Mouse (Mus musculus): Measurements from ENCODE around the gene Tubgcp6.

The Tubgcp6 gene

DNA sequence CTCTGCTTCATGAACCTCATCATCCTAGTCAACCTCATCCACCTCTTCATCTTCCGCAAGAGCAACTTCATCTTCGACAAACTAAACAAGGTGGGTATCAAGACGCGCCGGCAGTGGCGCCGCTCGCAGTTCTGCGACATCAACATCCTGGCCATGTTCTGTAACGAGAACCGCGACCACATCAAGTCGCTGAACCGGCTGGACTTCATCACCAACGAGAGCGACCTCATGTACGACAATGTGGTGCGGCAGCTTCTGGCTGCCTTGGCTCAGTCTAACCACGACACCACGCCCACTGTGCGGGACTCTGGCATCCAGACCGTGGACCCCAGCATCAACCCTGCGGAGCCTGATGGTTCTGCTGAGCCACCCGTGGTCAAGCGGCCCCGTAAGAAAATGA lies 54.7 kb downstream of the Tubgcp6 start:
- CTCF ChIA-PET, result no interaction called here

DNA sequence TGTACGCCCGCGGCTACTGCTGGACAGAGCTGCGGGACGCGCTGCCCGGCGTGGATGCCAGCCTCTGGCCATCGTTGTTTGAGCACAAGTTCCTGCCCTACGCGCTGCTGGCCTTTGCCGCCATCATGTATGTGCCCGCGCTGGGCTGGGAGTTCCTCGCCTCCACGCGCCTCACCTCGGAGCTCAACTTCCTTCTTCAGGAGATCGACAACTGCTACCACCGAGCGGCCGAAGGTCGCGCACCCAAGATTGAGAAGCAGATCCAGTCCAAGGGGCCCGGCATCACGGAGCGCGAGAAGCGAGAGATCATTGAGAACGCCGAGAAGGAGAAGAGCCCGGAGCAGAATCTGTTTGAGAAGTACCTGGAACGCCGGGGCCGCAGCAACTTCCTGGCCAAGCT lies 55.3 kb downstream of the Tubgcp6 start:
- CTCF ChIA-PET, result no interaction called here

DNA sequence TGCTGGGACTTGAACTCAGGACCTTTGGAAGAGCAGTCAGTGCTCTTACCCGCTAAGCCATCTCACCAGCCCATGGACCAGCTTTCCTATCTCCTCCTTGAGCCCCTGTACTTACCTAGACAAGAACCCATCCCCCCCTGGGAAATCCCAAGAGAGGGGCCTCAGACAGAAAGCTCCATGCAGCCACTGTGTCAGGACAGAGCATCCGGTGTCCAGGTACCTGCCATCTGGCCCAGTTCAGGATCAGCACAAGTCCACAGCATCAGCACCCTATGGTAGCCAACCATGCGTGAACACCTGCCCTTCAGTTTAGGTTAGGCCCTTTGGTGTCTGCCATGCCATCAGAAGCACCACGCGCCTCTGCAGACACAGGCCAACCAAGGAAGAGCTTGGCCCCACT lies 58.0 kb downstream of the Tubgcp6 start:
- CTCF ChIA-PET, result no interaction called here

DNA sequence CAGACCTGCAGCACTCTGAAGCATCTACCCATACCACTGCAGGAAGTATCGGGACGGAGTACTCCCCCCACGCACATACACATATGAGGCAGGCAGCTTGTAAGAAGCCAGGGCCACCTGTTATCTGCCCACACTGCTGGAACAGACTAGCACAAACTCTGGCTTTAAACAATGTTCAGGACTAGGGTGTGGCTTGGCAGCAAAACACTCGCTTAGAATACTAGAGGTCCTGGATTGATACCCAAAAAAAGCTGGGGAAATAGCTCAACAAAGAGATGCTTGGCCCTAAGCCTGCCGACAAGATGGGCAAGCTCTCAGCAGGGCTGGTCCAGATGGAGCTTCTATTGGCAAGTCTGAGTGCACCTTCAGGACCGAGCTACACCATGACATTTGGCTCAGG lies 59.4 kb downstream of the Tubgcp6 start:
- CTCF ChIA-PET, result no interaction called here

DNA sequence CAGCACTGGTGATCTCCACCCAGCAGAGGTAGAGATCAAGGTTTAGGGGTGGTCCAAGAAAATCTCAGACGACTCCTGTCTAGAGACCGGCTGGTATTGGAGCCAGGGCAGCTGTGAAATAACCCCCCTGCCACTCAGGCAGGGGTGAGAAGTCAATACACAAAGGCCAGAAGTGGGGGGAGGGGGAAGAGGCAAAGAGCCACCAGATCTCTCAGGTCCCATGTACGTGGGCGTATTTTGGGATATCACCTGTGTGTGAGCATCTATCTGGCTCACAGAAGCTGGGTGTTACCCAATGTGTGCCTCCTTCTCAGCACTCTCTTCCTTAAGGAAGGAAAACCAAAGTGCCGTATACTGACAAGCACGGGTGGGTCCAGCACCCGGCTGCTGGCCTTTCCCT lies 59.9 kb downstream of the Tubgcp6 start:
- CTCF ChIA-PET, result no interaction called here

DNA sequence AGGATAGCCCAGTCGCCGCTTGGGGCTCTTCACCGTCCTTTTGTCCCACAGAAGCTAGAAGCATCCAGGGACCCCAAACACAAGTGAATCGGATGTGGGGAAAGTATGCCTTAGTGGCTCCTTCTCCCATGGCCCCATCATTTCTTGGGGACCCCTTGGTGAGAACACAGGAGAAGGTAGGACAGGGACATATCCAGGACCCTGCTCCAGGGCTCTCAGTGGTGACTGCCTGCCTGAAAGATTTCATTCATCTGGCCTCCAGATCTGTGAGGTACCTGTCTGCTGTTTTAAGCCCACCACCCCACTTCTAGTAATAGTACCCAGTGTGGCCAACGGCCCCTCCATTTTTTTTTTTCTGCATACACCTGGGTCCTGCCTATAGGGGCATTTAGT lies 60.4 kb downstream of the Tubgcp6 start:
- CTCF ChIA-PET, result no interaction called here

DNA sequence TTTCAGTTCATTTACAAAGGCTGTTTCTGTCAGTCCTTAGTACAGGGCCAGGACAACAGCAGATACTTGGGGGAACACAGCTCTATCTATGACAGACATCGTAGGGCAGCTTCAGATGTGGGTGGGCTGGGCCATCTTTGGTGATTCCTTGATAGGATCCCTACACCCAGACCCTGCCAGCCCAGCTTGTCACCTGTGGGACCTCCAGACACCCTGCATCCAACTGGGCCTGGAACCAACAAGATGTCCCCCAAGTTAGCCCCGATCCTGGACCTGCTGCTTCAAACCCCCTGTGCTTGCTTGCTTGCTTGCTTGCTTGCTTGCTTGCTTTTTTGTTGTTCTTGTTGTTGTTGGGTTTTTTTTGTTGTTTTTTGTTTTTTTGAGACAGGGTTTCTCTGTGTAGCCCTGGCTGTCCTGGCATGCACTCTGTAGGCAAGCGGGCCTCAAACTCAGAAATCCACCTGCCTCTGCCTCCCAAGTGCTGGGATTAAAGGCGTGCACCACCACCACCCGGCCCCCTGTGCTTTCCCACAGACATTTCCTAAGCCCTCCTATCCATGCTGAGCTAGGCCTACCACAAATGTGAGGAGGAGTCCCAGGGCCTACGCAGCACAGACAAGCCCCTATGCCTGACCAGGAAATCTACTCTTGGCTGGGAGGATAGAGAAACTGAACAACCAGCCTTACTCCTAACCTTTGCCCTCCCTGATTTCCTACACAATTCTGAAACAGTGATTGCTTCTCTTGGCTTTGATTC lies 61.0 kb downstream of the Tubgcp6 start:
- CTCF ChIA-PET, result no interaction called here

DNA sequence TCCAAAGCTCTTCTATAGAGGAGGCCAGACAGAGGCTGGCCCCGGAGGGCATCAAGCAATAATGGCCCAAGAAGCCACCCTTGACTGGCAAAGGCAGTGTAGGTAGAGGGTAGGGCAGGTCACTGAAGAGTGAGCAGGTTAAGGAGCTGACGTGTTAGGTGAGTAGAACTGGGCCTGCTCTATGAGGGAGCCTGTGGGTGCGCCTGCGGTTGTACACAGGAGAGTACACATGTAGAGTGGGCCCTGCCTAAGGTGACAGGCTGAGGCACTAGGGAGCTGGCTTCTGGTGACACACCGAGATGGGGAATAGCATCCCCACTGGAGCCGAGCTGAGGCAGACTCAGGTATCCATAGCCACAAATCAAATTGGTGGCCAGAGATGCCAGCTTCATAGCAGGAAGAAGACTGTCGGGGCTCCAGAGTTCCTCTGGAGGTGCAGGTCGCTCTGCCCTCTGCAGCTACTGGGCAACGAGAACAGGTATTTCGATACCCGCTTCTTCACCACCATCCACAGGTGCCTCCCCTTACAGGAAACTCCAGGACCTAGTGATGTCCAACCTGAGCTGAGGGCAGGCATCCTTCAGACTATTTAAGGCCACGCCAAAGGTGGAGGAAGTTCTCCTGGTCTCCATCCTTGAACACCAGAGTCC lies 62.0 kb downstream of the Tubgcp6 start:
- CTCF ChIA-PET, result no interaction called here

DNA sequence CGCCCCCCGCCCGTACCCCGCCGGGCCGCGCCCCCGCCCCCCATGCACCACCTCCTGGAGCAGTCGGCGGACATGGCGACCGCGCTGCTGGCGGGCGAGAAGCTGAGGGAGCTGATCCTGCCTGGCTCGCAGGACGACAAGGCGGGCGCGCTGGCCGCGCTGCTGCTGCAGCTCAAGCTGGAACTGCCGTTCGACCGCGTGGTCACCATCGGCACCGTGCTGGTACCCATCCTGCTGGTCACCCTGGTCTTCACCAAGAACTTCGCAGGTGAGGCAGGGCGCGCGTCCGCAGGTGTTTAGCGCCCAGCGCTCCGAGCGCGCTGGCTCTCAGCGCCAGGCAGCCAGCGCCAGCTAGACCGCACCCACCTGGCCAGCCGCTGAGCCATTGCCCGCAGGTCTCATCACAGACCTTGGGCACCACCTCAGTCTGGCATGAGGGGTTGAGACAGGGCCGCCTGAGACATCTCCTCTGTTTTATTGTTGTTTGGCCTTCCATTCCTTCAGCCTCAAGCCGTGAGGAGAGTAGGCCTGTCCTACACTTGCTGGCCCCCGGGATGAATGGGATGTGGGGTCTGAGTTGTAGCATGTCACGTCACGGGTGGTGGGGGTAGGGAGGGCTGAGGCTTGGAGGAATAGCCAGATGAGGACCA lies 62.8 kb downstream of the Tubgcp6 start:
- CTCF ChIA-PET, result no interaction called here

DNA sequence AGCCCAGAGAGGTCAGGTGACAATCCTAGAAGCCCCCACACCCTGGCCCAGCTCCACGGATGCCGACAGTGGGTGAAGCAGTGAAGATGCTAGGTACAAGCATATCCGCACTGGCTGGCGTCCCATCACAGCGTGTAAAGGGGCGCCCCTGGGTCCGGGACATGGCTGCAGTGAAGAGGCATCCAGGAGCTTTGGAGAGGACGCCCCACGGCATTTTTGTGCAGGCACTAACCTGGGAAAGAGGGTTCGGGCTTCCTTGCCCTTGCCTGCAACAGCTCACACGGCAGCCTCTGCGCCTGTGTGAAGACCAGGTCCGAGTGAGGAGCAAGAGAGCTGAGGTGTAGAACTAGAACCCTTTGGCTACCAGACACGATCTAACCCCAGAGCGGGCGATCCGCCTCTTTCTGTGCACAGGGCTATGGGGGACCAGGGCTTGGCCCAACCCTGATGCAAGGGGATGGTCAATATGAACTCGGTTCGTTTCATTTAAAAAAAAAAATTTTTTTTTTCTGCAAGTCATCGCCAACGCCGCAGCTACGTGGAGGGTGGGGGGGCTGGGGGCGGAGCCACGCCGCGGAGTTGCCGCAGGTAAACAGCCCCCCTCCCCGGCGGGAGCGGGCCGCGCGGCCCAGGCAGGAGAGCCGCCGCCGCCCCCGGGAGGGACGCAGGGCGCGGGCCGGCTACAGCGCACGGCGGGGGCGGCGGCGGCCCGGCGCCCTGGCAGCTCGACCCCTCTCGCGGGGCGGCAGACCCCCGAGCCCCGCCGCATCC lies 63.6 kb downstream of the Tubgcp6 start, which contains the start of gene Panx2:
Gene Panx2, plus strand, starts transcription at position 574 of the 771 bp plus-strand sequence.
- CTCF ChIA-PET, result no interaction called here

DNA sequence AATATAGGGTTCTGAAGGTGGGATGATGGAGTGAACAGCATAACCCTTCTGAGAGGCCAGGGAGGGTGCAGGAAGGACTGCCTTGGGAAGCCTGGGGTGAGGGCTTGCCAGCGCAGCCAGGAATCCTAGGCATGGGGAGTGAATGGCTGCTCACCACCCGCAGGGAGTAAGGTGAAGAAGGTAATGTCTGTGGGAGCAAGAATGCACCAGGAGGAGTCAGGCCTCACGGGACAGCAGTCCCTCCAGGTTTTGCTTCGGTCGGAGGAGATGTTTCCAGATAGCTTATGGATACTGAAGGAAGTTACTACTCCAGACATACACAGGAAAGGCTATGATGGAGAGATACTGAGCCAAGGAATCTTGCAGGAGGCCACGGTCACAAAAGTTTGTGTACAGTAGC lies 64.2 kb downstream of the Tubgcp6 start:
- CTCF ChIA-PET, result no interaction called here

DNA sequence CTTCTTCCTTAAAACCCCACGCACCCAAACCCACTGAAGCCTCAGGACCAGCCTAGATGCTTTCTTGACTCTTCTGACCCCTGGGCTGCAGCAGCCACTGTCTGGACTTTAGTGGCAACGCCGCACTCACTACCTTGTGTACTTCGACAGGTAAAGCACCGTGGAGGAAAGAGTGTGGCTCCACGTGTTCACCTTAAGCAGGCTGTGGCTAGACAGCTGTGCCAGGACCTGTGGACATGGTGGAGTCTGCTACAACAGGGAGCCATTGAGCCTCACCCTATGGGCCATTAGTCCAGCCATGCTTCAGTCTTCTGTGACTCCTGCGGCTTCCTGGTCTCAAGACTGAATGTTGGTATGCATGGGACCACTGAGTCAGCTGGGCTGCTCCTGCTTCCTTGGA lies 68.2 kb downstream of the Tubgcp6 start:
- CTCF ChIA-PET, result no interaction called here
